Mouse (Mus musculus): ENCODE results near the gene Slc27a2. TPM values are rescaled to one million over a fixed set of nuclear protein-coding genes. Genes with fewer than 3 reads are reported as not detected.

Gene Slc27a2
- polyA plus RNA-seq, 1 experiment from 2014 or later, result 6.4 TPM

- no peaks in the 10 kb centered on the region for H3K36me3 ChIP-seq
- 74% methylated on average over 14 of the region's 14 CpGs for WGBS
- no peak for ATAC-seq (ENCODE audit: low FRiP score)
- no peak within 1 kb of the TSS for H3K4me3 ChIP-seq
- no peaks in the 10 kb centered on the region; the same call in 1 of the 2 replicates for H3K4me1 ChIP-seq (replicated peaks)
- H3K9ac ChIP-seq, result no peak within 1 kb of the TSS
- H3K4me2 ChIP-seq, result no peak within 1 kb of the TSS
- no peaks in the 10 kb centered on the region for H3K27me3 ChIP-seq
- no peak within 1 kb of the TSS for H3K27ac ChIP-seq
- no peaks in the 10 kb centered on the region for H3K9me3 ChIP-seq
Observed at GRCm38 (mm10) chr2:126619249-126619704, 67.1 kb downstream of the Slc27a2 start, which contains the start of gene Hdc. Hdc (minus strand) TSS chr2:126619299.

- H3K4me3 ChIP-seq, result no peak overlapping the region
- H3K9me3 ChIP-seq, result no peaks in the 10 kb centered on the region
- no peak overlapping the region for H3K4me2 ChIP-seq
- ATAC-seq (ENCODE audit: low FRiP score), result no peak
- H3K27me3 ChIP-seq, result no peaks in the 10 kb centered on the region
- peaks cover 7% of the 10 kb centered on the region; the same call in 1 of the 2 replicates for H3K36me3 ChIP-seq
- H3K4me1 ChIP-seq (replicated peaks), result no peaks in the 10 kb centered on the region; the same call in 1 of the 2 replicates
- no peak overlapping the region for H3K27ac ChIP-seq
- H3K9ac ChIP-seq, result no peak overlapping the region
- WGBS, result 90% methylated on average over 2 of the region's 2 CpGs
Observed at GRCm38 (mm10) chr2:126622455-126622854, 70.2 kb downstream of the Slc27a2 start.

- ATAC-seq (ENCODE audit: low FRiP score), result no peak
- Histone ChIP-seq H3K9ac (no peak overlapping the region), H3K36me3 (peaks cover 13% of the 10 kb centered on the region; the same call in 1 of the 2 replicates), H3K4me1 (replicated peaks) (no peaks in the 10 kb centered on the region; the same call in 1 of the 2 replicates), H3K27me3 (no peaks in the 10 kb centered on the region), H3K4me3 (no peak overlapping the region), H3K4me2 (no peak overlapping the region), H3K27ac (no peak overlapping the region), H3K9me3 (no peaks in the 10 kb centered on the region)
Observed at GRCm38 (mm10) chr2:126623138-126623537, 70.9 kb downstream of the Slc27a2 start.

GRCm38 (mm10) chr2:126628455-126628995, 76.3 kb downstream of the Slc27a2 start:
- ATAC-seq (ENCODE audit: low FRiP score), result no peak
- no peak overlapping the region for H3K4me2 ChIP-seq
- 86% methylated on average over 9 of the region's 9 CpGs for WGBS
- no peak overlapping the region for H3K9ac ChIP-seq
- H3K36me3 ChIP-seq, result peaks cover 41% of the 10 kb centered on the region
- no peaks in the 10 kb centered on the region for H3K9me3 ChIP-seq
- no peak overlapping the region for H3K4me3 ChIP-seq
- no peaks in the 10 kb centered on the region for H3K27me3 ChIP-seq
- no peaks in the 10 kb centered on the region for H3K4me1 ChIP-seq (replicated peaks)
- no peak overlapping the region for H3K27ac ChIP-seq

- Histone ChIP-seq H3K9ac (no peak overlapping the region), H3K9me3 (no peaks in the 10 kb centered on the region), H3K36me3 (peaks cover 41% of the 10 kb centered on the region), H3K27ac (no peak overlapping the region), H3K27me3 (no peaks in the 10 kb centered on the region), H3K4me1 (replicated peaks) (no peaks in the 10 kb centered on the region), H3K4me3 (no peak overlapping the region), H3K4me2 (no peak overlapping the region)
- 93% methylated on average over 2 of the region's 2 CpGs for WGBS
- no peak for ATAC-seq (ENCODE audit: low FRiP score)
Observed at GRCm38 (mm10) chr2:126633165-126633564, 81.0 kb downstream of the Slc27a2 start.

- ATAC-seq (ENCODE audit: low FRiP score), result no peak
- WGBS, result 85% methylated on average over 12 of the region's 12 CpGs
- Histone ChIP-seq H3K4me3 (no peak overlapping the region), H3K36me3 (peaks cover 46% of the 10 kb centered on the region), H3K27ac (no peak overlapping the region), H3K9me3 (no peaks in the 10 kb centered on the region), H3K9ac (no peak overlapping the region), H3K4me2 (no peak overlapping the region), H3K4me1 (replicated peaks) (no peaks in the 10 kb centered on the region), H3K27me3 (no peaks in the 10 kb centered on the region)
Observed at GRCm38 (mm10) chr2:126635939-126636823, 84.0 kb downstream of the Slc27a2 start.

Other genes with a start within 250 kb of the Slc27a2 start
- 0.06 and 0.19 TPM in 2 replicates for gene Atp8b4, start 51.7 kb upstream of the Slc27a2 start, polyA plus RNA-seq (2015; fragmentation: Nextera tagmentation; extraction: Ambion mirVana)
- gene Hdc, start 66.9 kb downstream of the Slc27a2 start, polyA plus RNA-seq (2015; fragmentation: Nextera tagmentation; extraction: Ambion mirVana), result 1.0 and 2.8 TPM in 2 replicates
- 51.7 and 52.6 TPM in 2 replicates for gene Gabpb1, start 123.9 kb downstream of the Slc27a2 start, polyA plus RNA-seq (2015; fragmentation: Nextera tagmentation; extraction: Ambion mirVana)
- gene Usp8, start 154.9 kb downstream of the Slc27a2 start, polyA plus RNA-seq (2015; fragmentation: Nextera tagmentation; extraction: Ambion mirVana), result 29.1 and 29.4 TPM in 2 replicates
- gene Usp50, start 231.1 kb downstream of the Slc27a2 start, polyA plus RNA-seq (2015; fragmentation: Nextera tagmentation; extraction: Ambion mirVana), result 2.9 and 3.4 TPM in 2 replicates

All from hindbrain, embryonic 13.5 days (tissue).